Mouse (Mus musculus): ENCODE data around the gene Tmem115. TPM values are rescaled to one million over a fixed set of nuclear protein-coding genes. Genes with fewer than 3 reads are reported as not detected.

Gene Tmem115
- 40.9 and 44.6 TPM in 2 replicates for polyA plus RNA-seq (2014; fragmentation: Nextera tagmentation; extraction: Ambion mirVana)

DNA sequence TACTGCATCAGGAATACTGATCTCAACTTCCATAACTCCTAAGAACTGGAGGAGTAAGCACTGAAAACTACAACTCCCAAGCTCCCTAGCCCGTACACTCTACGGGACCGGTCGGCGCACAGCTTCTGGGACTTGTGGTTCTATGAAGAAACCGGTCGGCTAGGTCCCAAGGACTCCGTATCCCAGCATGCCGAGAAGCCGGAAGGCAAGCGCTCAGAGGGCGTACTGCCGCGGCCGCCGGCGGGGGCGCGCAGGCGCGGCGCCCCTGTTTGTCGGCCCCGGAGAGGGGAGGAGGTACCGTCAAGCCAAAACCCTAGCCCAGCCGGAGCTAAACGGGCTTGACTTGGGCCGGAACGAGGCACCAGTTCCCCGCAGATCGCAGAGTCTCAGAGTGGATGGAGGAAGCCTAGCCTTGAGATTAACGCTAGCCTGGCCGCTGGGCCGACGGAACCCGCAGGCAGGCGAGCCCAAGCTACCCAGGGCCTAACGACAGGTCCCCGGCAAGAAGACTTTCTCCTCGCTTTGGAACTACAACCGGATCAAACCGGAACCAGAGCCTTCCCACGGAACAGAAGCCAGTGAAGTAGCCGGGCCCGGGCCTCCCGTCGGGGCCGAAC, at the start of gene Tmem115:
Tmem115 (plus strand) TSS at position 155 of the 617 bp plus-strand sequence.
- WGBS: under 1% methylated on average over 48 of the region's 48 CpGs
- peak; percentile 97 for DNase-seq (ENCODE audit: low spot score, missing footprints)

DNA sequence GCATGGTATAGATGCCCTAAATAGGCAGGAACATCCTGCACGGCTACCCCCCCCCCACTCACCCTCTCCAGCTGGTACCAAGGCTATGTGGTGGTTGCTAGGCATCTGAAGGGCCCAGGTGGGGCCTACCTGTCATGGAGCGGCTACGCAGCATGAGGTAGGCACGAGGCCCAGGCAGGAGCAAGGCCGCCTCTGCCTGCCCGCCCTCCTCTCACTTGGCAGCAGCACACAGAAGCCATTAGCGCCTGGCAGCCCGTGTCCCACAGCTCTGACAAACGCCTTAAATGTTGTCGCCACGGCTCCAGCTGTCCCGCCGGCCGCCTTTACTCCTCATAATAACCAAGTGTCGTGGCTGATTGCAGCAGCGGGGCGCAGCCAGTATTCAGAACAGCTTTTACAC, 49.4 kb upstream of the Tmem115 start:
- H3K4me1 ChIP-seq (ENCODE audit: control insufficient read depth, insufficient read depth, low read length): peaks cover 28% of the 10 kb centered on the region
- H3K36me3 ChIP-seq (ENCODE audit: control insufficient read depth, insufficient read depth, low read length): no peaks in the 10 kb centered on the region
- ATAC-seq (ENCODE audit: low FRiP score) (no peak), DNase-seq (ENCODE audit: low spot score, missing footprints) (no peak)
- WGBS: 81% methylated on average over 17 of the region's 17 CpGs
- no peaks in the 10 kb centered on the region; the same call in 1 of the 2 replicates for H3K27me3 ChIP-seq (ENCODE audit: control insufficient read depth, insufficient read depth, low read length)
- H3K27ac ChIP-seq (ENCODE audit: low read depth, low read length): no peak overlapping the region
- H3K4me3 ChIP-seq (ENCODE audit: low read depth, low read length): no peak overlapping the region
- H3K4me2 ChIP-seq: no peak overlapping the region
- H3K9me3 ChIP-seq (ENCODE audit: control insufficient read depth, low read length): no peaks in the 10 kb centered on the region
- H3K9ac ChIP-seq (ENCODE audit: low read length): no peak overlapping the region

More for the DNA sequence above, at the start of gene Tmem115:
- peaks cover 23% of the 10 kb centered on the region for H3K4me1 ChIP-seq (ENCODE audit: control insufficient read depth, insufficient read depth, low read length)
- H3K9me3 ChIP-seq (ENCODE audit: control insufficient read depth, low read length): no peaks in the 10 kb centered on the region
- peak within 1 kb of the TSS; percentile 92 for H3K4me2 ChIP-seq
- no peak within 1 kb of the TSS for H3K27ac ChIP-seq (ENCODE audit: low read depth, low read length)
- H3K9ac ChIP-seq (ENCODE audit: low read length): peak within 1 kb of the TSS; percentile 75
- H3K27me3 ChIP-seq (ENCODE audit: control insufficient read depth, insufficient read depth, low read length): no peaks in the 10 kb centered on the region
- peaks cover 5% of the 10 kb centered on the region; the same call in 1 of the 2 replicates for H3K36me3 ChIP-seq (ENCODE audit: control insufficient read depth, insufficient read depth, low read length)
- peak within 1 kb of the TSS; percentile 65 for H3K4me3 ChIP-seq (ENCODE audit: low read depth, low read length)
- peak; percentile 98 for ATAC-seq (ENCODE audit: low FRiP score)

GRCm38 (mm10) chr9:107484766-107485165, 49.0 kb upstream of the Tmem115 start:
- no peak for DNase-seq (ENCODE audit: low spot score, missing footprints)
- peaks cover 24% of the 10 kb centered on the region for H3K4me1 ChIP-seq (ENCODE audit: control insufficient read depth, insufficient read depth, low read length)
- H3K9ac ChIP-seq (ENCODE audit: low read length): no peak overlapping the region

GRCm38 (mm10) chr9:107486086-107486485, 47.7 kb upstream of the Tmem115 start:
- no peaks in the 10 kb centered on the region for H3K9me3 ChIP-seq (ENCODE audit: control insufficient read depth, low read length)
- no peaks in the 10 kb centered on the region for H3K36me3 ChIP-seq (ENCODE audit: control insufficient read depth, insufficient read depth, low read length)
- no peak overlapping the region for H3K4me3 ChIP-seq (ENCODE audit: low read depth, low read length)
- H3K4me1 ChIP-seq (ENCODE audit: control insufficient read depth, insufficient read depth, low read length): peaks cover 11% of the 10 kb centered on the region
- no peak overlapping the region for H3K9ac ChIP-seq (ENCODE audit: low read length)
- no peaks in the 10 kb centered on the region; the same call in 1 of the 2 replicates for H3K27me3 ChIP-seq (ENCODE audit: control insufficient read depth, insufficient read depth, low read length)
- DNase-seq (ENCODE audit: low spot score, missing footprints): no peak
- 61% methylated on average over 10 of the region's 10 CpGs for WGBS
- H3K27ac ChIP-seq (ENCODE audit: low read depth, low read length): no peak overlapping the region
- H3K4me2 ChIP-seq: no peak overlapping the region
- no peak for ATAC-seq (ENCODE audit: low FRiP score)

More at GRCm38 (mm10) chr9:107484766-107485165, 49.0 kb upstream of the Tmem115 start:
- Histone ChIP-seq H3K36me3 (ENCODE audit: control insufficient read depth, insufficient read depth, low read length) (no peaks in the 10 kb centered on the region), H3K27me3 (ENCODE audit: control insufficient read depth, insufficient read depth, low read length) (no peaks in the 10 kb centered on the region; the same call in 1 of the 2 replicates), H3K9me3 (ENCODE audit: control insufficient read depth, low read length) (no peaks in the 10 kb centered on the region), H3K4me3 (ENCODE audit: low read depth, low read length) (no peak overlapping the region), H3K27ac (ENCODE audit: low read depth, low read length) (no peak overlapping the region), H3K4me2 (no peak overlapping the region)
- ATAC-seq (ENCODE audit: low FRiP score): no peak
- 87% methylated on average over 6 of the region's 6 CpGs for WGBS

DNA sequence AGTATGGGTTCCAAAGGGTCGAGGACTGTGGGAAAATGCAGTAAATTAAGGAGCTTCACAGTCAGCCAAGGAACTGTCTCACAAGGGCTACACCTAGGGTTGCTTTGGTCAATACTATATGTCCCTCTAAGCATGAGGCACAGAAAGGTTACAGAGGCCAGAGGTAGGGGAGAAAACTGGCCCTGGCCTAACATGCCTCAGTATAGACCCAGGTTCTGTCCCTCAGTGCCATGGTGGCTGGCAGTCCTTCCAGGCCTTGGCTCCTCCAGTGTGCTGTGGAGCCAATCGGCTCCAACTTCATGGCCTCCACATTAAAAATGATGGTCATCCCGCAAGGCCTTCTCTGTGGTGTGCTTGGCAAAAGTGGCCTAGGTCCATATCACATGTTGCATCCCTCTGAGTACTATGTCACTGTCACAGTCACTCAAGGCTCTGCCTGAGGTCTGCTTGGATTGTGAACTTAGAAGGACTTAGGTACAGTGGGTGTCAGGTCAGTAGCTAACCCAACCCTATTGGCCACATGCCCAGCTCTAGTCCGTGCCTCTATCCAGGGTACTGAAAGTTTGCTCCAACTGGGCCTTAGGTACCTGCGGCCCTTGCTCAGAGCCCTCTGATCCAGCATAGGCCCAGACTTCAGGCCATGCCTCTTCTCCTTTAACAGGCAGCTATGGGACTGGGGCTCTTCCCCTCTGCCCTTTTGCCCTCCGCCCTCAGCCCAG, 47.1 kb upstream of the Tmem115 start:
- no peak overlapping the region for H3K9ac ChIP-seq (ENCODE audit: low read length)
- 72% methylated on average over 6 of the region's 6 CpGs for WGBS
- no peak overlapping the region for H3K4me3 ChIP-seq (ENCODE audit: low read depth, low read length)
- no peaks in the 10 kb centered on the region; the same call in 1 of the 2 replicates for H3K27me3 ChIP-seq (ENCODE audit: control insufficient read depth, insufficient read depth, low read length)
- DNase-seq (ENCODE audit: low spot score, missing footprints) (no peak), ATAC-seq (ENCODE audit: low FRiP score) (no peak)
- no peak overlapping the region for H3K27ac ChIP-seq (ENCODE audit: low read depth, low read length)
- no peak overlapping the region for H3K4me2 ChIP-seq
- H3K36me3 ChIP-seq (ENCODE audit: control insufficient read depth, insufficient read depth, low read length): no peaks in the 10 kb centered on the region
- peaks cover 7% of the 10 kb centered on the region for H3K4me1 ChIP-seq (ENCODE audit: control insufficient read depth, insufficient read depth, low read length)
- no peaks in the 10 kb centered on the region for H3K9me3 ChIP-seq (ENCODE audit: control insufficient read depth, low read length)

DNA sequence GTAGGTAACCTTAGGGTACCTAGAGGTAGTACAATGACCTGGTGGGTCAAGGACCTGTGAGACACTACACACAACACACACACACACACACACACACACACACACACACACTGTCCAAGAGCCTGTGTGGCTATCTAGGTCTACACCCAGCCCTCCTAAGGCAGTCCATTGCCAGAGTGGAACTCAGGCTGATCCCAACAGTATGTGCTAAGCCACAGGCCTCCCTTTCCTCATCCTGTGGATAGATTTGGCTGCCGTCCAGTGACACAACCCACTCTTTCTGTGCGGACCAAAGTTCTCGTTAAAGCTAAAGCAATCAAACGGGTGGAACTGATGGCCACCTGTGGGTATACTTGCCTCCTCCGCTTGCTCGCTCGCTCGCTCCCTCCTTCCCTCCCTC, 43.6 kb upstream of the Tmem115 start:
- H3K36me3 ChIP-seq (ENCODE audit: control insufficient read depth, insufficient read depth, low read length): no peaks in the 10 kb centered on the region
- H3K9me3 ChIP-seq (ENCODE audit: control insufficient read depth, low read length): no peaks in the 10 kb centered on the region
- no peaks in the 10 kb centered on the region for H3K27me3 ChIP-seq (ENCODE audit: control insufficient read depth, insufficient read depth, low read length)
- no peak overlapping the region for H3K4me2 ChIP-seq
- no peak overlapping the region for H3K9ac ChIP-seq (ENCODE audit: low read length)
- WGBS: 76% methylated on average over 8 of the region's 8 CpGs
- ATAC-seq (ENCODE audit: low FRiP score): no peak
- no peak overlapping the region for H3K4me3 ChIP-seq (ENCODE audit: low read depth, low read length)
- no peak overlapping the region for H3K27ac ChIP-seq (ENCODE audit: low read depth, low read length)
- peaks cover 10% of the 10 kb centered on the region for H3K4me1 ChIP-seq (ENCODE audit: control insufficient read depth, insufficient read depth, low read length)
- no peak for DNase-seq (ENCODE audit: low spot score, missing footprints)

GRCm38 (mm10) chr9:107490625-107491024, 43.1 kb upstream of the Tmem115 start:
- Histone ChIP-seq H3K4me1 (ENCODE audit: control insufficient read depth, insufficient read depth, low read length) (peaks cover 10% of the 10 kb centered on the region), H3K27ac (ENCODE audit: low read depth, low read length) (no peak overlapping the region), H3K4me3 (ENCODE audit: low read depth, low read length) (no peak overlapping the region), H3K36me3 (ENCODE audit: control insufficient read depth, insufficient read depth, low read length) (no peaks in the 10 kb centered on the region), H3K4me2 (no peak overlapping the region), H3K9ac (ENCODE audit: low read length) (no peak overlapping the region), H3K27me3 (ENCODE audit: control insufficient read depth, insufficient read depth, low read length) (no peaks in the 10 kb centered on the region), H3K9me3 (ENCODE audit: control insufficient read depth, low read length) (no peaks in the 10 kb centered on the region)
- ATAC-seq (ENCODE audit: low FRiP score) (no peak), DNase-seq (ENCODE audit: low spot score, missing footprints) (no peak)
- WGBS: 81% methylated on average over 6 of the region's 6 CpGs

- no peak overlapping the region for H3K4me3 ChIP-seq (ENCODE audit: low read depth, low read length)
- no peak overlapping the region for H3K4me2 ChIP-seq
- DNase-seq (ENCODE audit: low spot score, missing footprints) (no peak), ATAC-seq (ENCODE audit: low FRiP score) (no peak)
- no peaks in the 10 kb centered on the region for H3K9me3 ChIP-seq (ENCODE audit: control insufficient read depth, low read length)
- H3K27ac ChIP-seq (ENCODE audit: low read depth, low read length): no peak overlapping the region
- peaks cover 5% of the 10 kb centered on the region; the same call in 1 of the 2 replicates for H3K4me1 ChIP-seq (ENCODE audit: control insufficient read depth, insufficient read depth, low read length)
- no peaks in the 10 kb centered on the region for H3K36me3 ChIP-seq (ENCODE audit: control insufficient read depth, insufficient read depth, low read length)
- H3K27me3 ChIP-seq (ENCODE audit: control insufficient read depth, insufficient read depth, low read length): no peaks in the 10 kb centered on the region
- no peak overlapping the region for H3K9ac ChIP-seq (ENCODE audit: low read length)
- WGBS: 59% methylated on average over 1 of the region's 1 CpGs
Observed at GRCm38 (mm10) chr9:107493511-107493910, 40.2 kb upstream of the Tmem115 start.

DNA sequence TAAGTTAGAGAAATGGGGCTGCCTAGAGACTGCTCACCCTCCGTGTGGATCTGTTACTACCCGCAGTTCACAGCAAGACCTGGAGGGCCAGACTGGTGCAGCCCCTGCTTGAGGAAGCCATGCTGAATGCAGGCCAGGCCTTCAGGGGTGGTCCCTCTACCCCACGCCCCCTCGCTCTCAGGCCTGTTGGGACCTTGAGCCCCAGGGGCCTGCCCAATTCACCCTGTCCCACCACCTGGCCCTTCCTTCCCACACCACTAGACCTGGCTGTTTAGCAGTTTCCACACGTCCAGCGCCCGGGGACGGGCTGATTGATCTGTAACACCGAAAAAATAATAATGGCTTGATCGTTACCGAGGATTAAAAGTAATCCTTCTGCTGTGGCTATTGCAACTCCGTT, 39.5 kb upstream of the Tmem115 start:
- no peak for DNase-seq (ENCODE audit: low spot score, missing footprints)
- 47% methylated on average over 12 of the region's 12 CpGs for WGBS
- no peak overlapping the region for H3K27ac ChIP-seq (ENCODE audit: low read depth, low read length)

More for the DNA sequence above, 39.5 kb upstream of the Tmem115 start:
- H3K9ac ChIP-seq (ENCODE audit: low read length): no peak overlapping the region
- ATAC-seq (ENCODE audit: low FRiP score): peak; percentile 57; the same call in 1 of the 2 replicates
- H3K36me3 ChIP-seq (ENCODE audit: control insufficient read depth, insufficient read depth, low read length): no peaks in the 10 kb centered on the region
- H3K4me3 ChIP-seq (ENCODE audit: low read depth, low read length): no peak overlapping the region
- H3K4me2 ChIP-seq: no peak overlapping the region
- H3K4me1 ChIP-seq (ENCODE audit: control insufficient read depth, insufficient read depth, low read length): peaks cover 5% of the 10 kb centered on the region; the same call in 1 of the 2 replicates
- H3K27me3 ChIP-seq (ENCODE audit: control insufficient read depth, insufficient read depth, low read length): no peaks in the 10 kb centered on the region
- no peaks in the 10 kb centered on the region for H3K9me3 ChIP-seq (ENCODE audit: control insufficient read depth, low read length)

Measured in midbrain, embryonic 11.5 days (tissue).